Mouse (Mus musculus) liver, embryonic 14.5 days (tissue): ENCODE results near the gene Rtp3. TPM values are rescaled to one million over a fixed set of nuclear protein-coding genes. Genes with fewer than 3 reads are reported as not detected.

Source experiments
- ATAC-seq: fragments of 200-750 bp; cut with Nextera tagmentation; 2 replicates; pipeline ENCODE4 v1.8.0; 2017; ENCODE audit warnings: moderate number of reproducible peaks, mild to moderate bottlenecking, moderate library complexity; ENCODE audit not compliant: insufficient read depth
- DNase-seq, 3 experiments: peaks; one replicate each; pipeline ENCODE4 v3.0.0-alpha.2; 2012 to 2013; ENCODE audit warnings: low read depth in 3 of 3, low spot score in 3 of 3
- H3K27ac ChIP-seq: fragments of 300-500 bp; sonication (generic); 2 replicates; pipeline ENCODE4 v1.5.1; 2014; ENCODE audit warnings: moderate library complexity, mild to moderate bottlenecking, control low read depth, inconsistent platforms
- H3K27me3 ChIP-seq: fragments of 300-500 bp; sonication (generic); 2 replicates; pipeline ENCODE4 v1.6.1; 2014; ENCODE audit warnings: mild to moderate bottlenecking, low read length, moderate library complexity; ENCODE audit not compliant: control insufficient read depth, insufficient read depth
- H3K36me3 ChIP-seq: fragments of 300-500 bp; sonication (generic); replicated peaks from 2 replicates; pipeline ENCODE4 v1.6.1; 2014; ENCODE audit warnings: low read depth; ENCODE audit not compliant: control insufficient read depth, insufficient read depth
- H3K4me1 ChIP-seq, 2 experiments: fragments of 200-500 bp in 1 of 2; fragments of 300-500 bp in 1 of 2; sonication (generic) in 1 of 2; replicated peaks; 2 replicates each; pipeline ENCODE4 v1.6.1; 2012 to 2014; ENCODE audit warnings: antibody characterized with exemption in 1 of 2, inconsistent platforms in 1 of 2, low read length in 1 of 2; ENCODE audit not compliant: control insufficient read depth in 2 of 2, insufficient read depth in 2 of 2
- H3K4me2 ChIP-seq: fragments of 300-500 bp; sonication (generic); 2 replicates; pipeline ENCODE4 v1.6.1; 2014; ENCODE audit warnings: low read depth, mild to moderate bottlenecking, control low read depth, moderate library complexity
- H3K4me3 ChIP-seq, 2 experiments: fragments of 200-500 bp in 1 of 2; fragments of 300-500 bp in 1 of 2; sonication (generic) in 1 of 2; 2 replicates each; pipeline ENCODE4 v1.5.1; 2012 to 2014; ENCODE audit warnings: low read depth in 2 of 2, low read length in 2 of 2, mild to moderate bottlenecking in 2 of 2, control low read depth in 1 of 2, inconsistent platforms in 1 of 2, moderate library complexity in 1 of 2; ENCODE audit not compliant: insufficient read depth in 1 of 2
- H3K9ac ChIP-seq: fragments of 300-500 bp; sonication (generic); replicated peaks from 2 replicates; pipeline ENCODE4 v1.6.1; 2014; ENCODE audit warnings: mild to moderate bottlenecking, control low read depth, moderate library complexity
- H3K9me3 ChIP-seq: fragments of 300-500 bp; sonication (generic); 2 replicates; pipeline ENCODE4 v1.6.1; 2016; ENCODE audit warnings: low read length, mixed read lengths; ENCODE audit not compliant: control insufficient read depth
- CTCF ChIP-seq: IDR thresholded peaks from 2 replicates; pipeline ENCODE4 v1.5.1; 2016; ENCODE audit warnings: antibody characterized with exemption, low read depth, control low read depth
- EP300 ChIP-seq: IDR thresholded peaks from 2 replicates; pipeline ENCODE4 v1.6.1; 2016; ENCODE audit warnings: antibody characterized with exemption, low read depth
- WGBS: fragments of 180-500 bp; shearing (Covaris S2); extraction: QIAGEN DNeasy Blood & Tissue Kit; methylation state at CpG from one replicate; pipeline ENCODE4 v1.1.7; 2014; ENCODE audit not compliant: insufficient replicate concordance; 5-methylcytosine and 5-hydroxymethylcytosine counted together
- polyA plus RNA-seq, 2 experiments: library from polyadenylated mRNA; depleted of rRNA in 1 of 2; stranded (reverse) in 1 of 2; unstranded in 1 of 2; fragments of >200 nt; fragmentation: Nextera tagmentation in 1 of 2; extraction: Ambion mirVana in 1 of 2; gene quantifications; 2 replicates each; pipeline versions ENCODE4 v1.2.1 to v1.2.3; 2012 to 2014

Gene Rtp3
- polyA plus RNA-seq (2012; rRNA removed) (26.0 and 34.3 TPM in 2 replicates), polyA plus RNA-seq (2014; fragmentation: Nextera tagmentation; extraction: Ambion mirVana) (15.6 and 21.7 TPM in 2 replicates)

- no peaks in the 10 kb centered on the region for H3K27me3 ChIP-seq
- 15% methylated on average over 6 of the region's 6 CpGs for WGBS
- no peak within 1 kb of the TSS for H3K27ac ChIP-seq
- no peak for ATAC-seq
- peak within 1 kb of the TSS; percentile 38 to 52 for H3K4me3 ChIP-seq
- TF ChIP-seq CTCF, result no peak
- no peak for TF ChIP-seq EP300
- H3K4me1 ChIP-seq, result peaks cover 0 to 12% of the 10 kb centered on the region in 2 experiments; a peak in 2 of 4 replicates
- peak within 1 kb of the TSS; percentile 48 for H3K4me2 ChIP-seq
- no peaks in the 10 kb centered on the region for H3K9me3 ChIP-seq
- H3K9ac ChIP-seq, result 0 out of 2 replicates have a peak within 1 kb of the TSS, but pooled peaks have one; percentile 7
- H3K36me3 ChIP-seq, result no peaks in the 10 kb centered on the region
- DNase-seq, result no peak
Observed at GRCm38 (mm10) chr9:110990204-110990603, at the start of gene Rtp3. Rtp3 (minus strand) TSS chr9:110990583.

GRCm38 (mm10) chr9:111039966-111040365, 49.6 kb upstream of the Rtp3 start:
- H3K4me3 ChIP-seq, result no peak overlapping the region
- H3K36me3 ChIP-seq, result no peaks in the 10 kb centered on the region
- peaks cover 0 to 2% of the 10 kb centered on the region in 2 experiments; a peak in 1 of 4 replicates for H3K4me1 ChIP-seq
- DNase-seq (no peak), ATAC-seq (no peak)
- no peaks in the 10 kb centered on the region for H3K27me3 ChIP-seq
- no peaks in the 10 kb centered on the region for H3K9me3 ChIP-seq
- WGBS, result 52% methylated on average over 4 of the region's 4 CpGs
- no peak overlapping the region for H3K27ac ChIP-seq
- no peak overlapping the region for H3K4me2 ChIP-seq
- TF ChIP-seq CTCF (no peak), EP300 (no peak)
- no peak overlapping the region for H3K9ac ChIP-seq

- no peak overlapping the region for H3K4me2 ChIP-seq
- no peak for ATAC-seq
- no peak overlapping the region for H3K9ac ChIP-seq
- H3K9me3 ChIP-seq, result no peaks in the 10 kb centered on the region
- H3K36me3 ChIP-seq, result no peaks in the 10 kb centered on the region
- peaks cover 0 to 3% of the 10 kb centered on the region in 2 experiments; a peak in 1 of 4 replicates for H3K4me1 ChIP-seq
- no peak overlapping the region for H3K27ac ChIP-seq
- H3K4me3 ChIP-seq, result no peak overlapping the region
- DNase-seq, result no peak
- no peaks in the 10 kb centered on the region for H3K27me3 ChIP-seq
- 59% methylated on average over 4 of the region's 4 CpGs for WGBS
- TF ChIP-seq EP300 (no peak), CTCF (no peak)
Observed at GRCm38 (mm10) chr9:111033717-111034116, 43.3 kb upstream of the Rtp3 start.

- no peaks in the 10 kb centered on the region for H3K27me3 ChIP-seq
- no peak for DNase-seq
- H3K9ac ChIP-seq, result no peak overlapping the region
- ATAC-seq, result no peak
- no peaks in the 10 kb centered on the region for H3K4me1 ChIP-seq
- 47% methylated on average over 10 of the region's 10 CpGs for WGBS
- no peak overlapping the region for H3K4me2 ChIP-seq
- no peak overlapping the region for H3K4me3 ChIP-seq
- TF ChIP-seq EP300 (no peak), CTCF (no peak)
- no peaks in the 10 kb centered on the region for H3K9me3 ChIP-seq
- H3K27ac ChIP-seq, result no peak overlapping the region
- H3K36me3 ChIP-seq, result no peaks in the 10 kb centered on the region
Observed at GRCm38 (mm10) chr9:111026791-111027190, 36.4 kb upstream of the Rtp3 start.

GRCm38 (mm10) chr9:111019022-111019421, 28.6 kb upstream of the Rtp3 start, which contains the start of gene Ltf:
Ltf (plus strand) TSS chr9:111019271.
- H3K9ac ChIP-seq, result no peak within 1 kb of the TSS
- no peak within 1 kb of the TSS for H3K27ac ChIP-seq

More at GRCm38 (mm10) chr9:111019022-111019421, 28.6 kb upstream of the Rtp3 start, which contains the start of gene Ltf:
- Histone ChIP-seq H3K9me3 (no peaks in the 10 kb centered on the region), H3K4me2 (no peak within 1 kb of the TSS), H3K4me3 (no peak within 1 kb of the TSS), H3K4me1 (no peaks in the 10 kb centered on the region; a peak in 1 of 4 replicates), H3K27me3 (no peaks in the 10 kb centered on the region), H3K36me3 (no peaks in the 10 kb centered on the region)
- ATAC-seq (peak; percentile 50; the same call in 1 of the 2 replicates), DNase-seq (no peak)
- no peak for TF ChIP-seq CTCF
- TF ChIP-seq EP300, result no peak
- 18% methylated on average over 5 of the region's 5 CpGs for WGBS
